Mouse (Mus musculus) adrenal gland, postnatal 4 days (tissue): ENCODE measurements around the gene Arid2. TPM values are rescaled to one million over a fixed set of nuclear protein-coding genes. Genes with fewer than 3 reads are reported as not detected.
"Not testable (repeated sequence)": the region's sequence is repeated elsewhere in the genome, so short reads cannot be mapped to it uniquely, and the experiment has no call there.

Experiments used
- DNase-seq, 2 experiments: peaks; one replicate each; pipeline ENCODE4 v3.0.0; 2021 to 2022; ENCODE audit warnings: low spot score in 2 of 2, mixed read lengths in 2 of 2
- long read RNA-seq, 2 experiments: library from polyadenylated mRNA; stranded (forward); transcript quantifications; one replicate each; pipeline ENCODE4 v2.0.0; 2021
- total RNA-seq, 2 experiments: library from RNA; stranded (reverse); gene quantifications; 2 replicates each; pipeline ENCODE4 v1.2.3; 2021

The Arid2 gene
- total RNA-seq, result 10 to 100 TPM; 63.6 to 69.3 TPM
- long read RNA-seq, experiment 1, full-length matches to known transcripts, result 1 of 6 reads
- long read RNA-seq, experiment 1, partial matches to known transcripts, result 1 of 6 reads
- long read RNA-seq, experiment 1, other reads (novel, unspliced or antisense), result 4 of 6 reads
- long read RNA-seq, experiment 2, full-length matches to known transcripts, result 3 of 31 reads
- long read RNA-seq, experiment 2, partial matches to known transcripts, result 23 of 31 reads
- long read RNA-seq, experiment 2, other reads (novel, unspliced or antisense), result 5 of 31 reads

- peak; percentile 45 to 50 for DNase-seq
Observed at GRCm38 (mm10) chr15:96287369-96287975, at the start of gene Arid2. TSS of gene Arid2 (plus strand) at chr15:96287518.

GRCm38 (mm10) chr15:96238071-96238470, 49.2 kb upstream of the Arid2 start:
- DNase-seq, result no peak

- DNase-seq, result no peak
Observed at GRCm38 (mm10) chr15:96244171-96244570, 43.1 kb upstream of the Arid2 start.

GRCm38 (mm10) chr15:96244715-96245114, 42.6 kb upstream of the Arid2 start:
- not testable (repeated sequence) for DNase-seq

- no peak for DNase-seq
Observed at GRCm38 (mm10) chr15:96253827-96254226, 33.5 kb upstream of the Arid2 start.

GRCm38 (mm10) chr15:96254356-96254755, 33.0 kb upstream of the Arid2 start:
- DNase-seq, result no peak

GRCm38 (mm10) chr15:96257781-96258180, 29.5 kb upstream of the Arid2 start:
- DNase-seq, result no peak

GRCm38 (mm10) chr15:96264614-96265013, 22.7 kb upstream of the Arid2 start:
- no peak for DNase-seq

- no peak for DNase-seq
Observed at GRCm38 (mm10) chr15:96267933-96268332, 19.4 kb upstream of the Arid2 start.

- no peak for DNase-seq
Observed at GRCm38 (mm10) chr15:96268610-96269009, 18.7 kb upstream of the Arid2 start.

- DNase-seq, result no peak
Observed at GRCm38 (mm10) chr15:96269402-96269801, 17.9 kb upstream of the Arid2 start.

- DNase-seq, result no peak
Observed at GRCm38 (mm10) chr15:96270272-96270880, 16.9 kb upstream of the Arid2 start.

GRCm38 (mm10) chr15:96272356-96272755, 15.0 kb upstream of the Arid2 start:
- no peak for DNase-seq

GRCm38 (mm10) chr15:96274341-96274740, 13.0 kb upstream of the Arid2 start:
- no peak for DNase-seq

- no peak for DNase-seq
Observed at GRCm38 (mm10) chr15:96275198-96275597, 12.1 kb upstream of the Arid2 start.

- no peak for DNase-seq
Observed at GRCm38 (mm10) chr15:96275810-96276493, 11.4 kb upstream of the Arid2 start.

GRCm38 (mm10) chr15:96277061-96277460, 10.3 kb upstream of the Arid2 start:
- DNase-seq, result no peak

- no peak for DNase-seq
Observed at GRCm38 (mm10) chr15:96281236-96281635, 6.1 kb upstream of the Arid2 start.

- DNase-seq, result no peak
Observed at GRCm38 (mm10) chr15:96283141-96283540, 4.2 kb upstream of the Arid2 start.

GRCm38 (mm10) chr15:96283920-96284431, 3.3 kb upstream of the Arid2 start:
- DNase-seq, result no peak

GRCm38 (mm10) chr15:96284711-96285322, 2.5 kb upstream of the Arid2 start:
- peak in 1 of 2 experiments; percentile 43 for DNase-seq
